Mouse (Mus musculus) right cerebral cortex, postnatal 36 days (tissue): ENCODE measurements around the gene Mylk3.

Experiments used
- DNase-seq, 2 experiments: peaks; one replicate each; pipeline ENCODE4 v3.0.0; 2022; ENCODE audit warnings: low spot score in 2 of 2, mixed read lengths in 1 of 2

Gene Mylk3

GRCm38 (mm10) chr8:85318534-85318933 is 67.6 kb downstream of the Mylk3 start:
- no peak for DNase-seq

DNA sequence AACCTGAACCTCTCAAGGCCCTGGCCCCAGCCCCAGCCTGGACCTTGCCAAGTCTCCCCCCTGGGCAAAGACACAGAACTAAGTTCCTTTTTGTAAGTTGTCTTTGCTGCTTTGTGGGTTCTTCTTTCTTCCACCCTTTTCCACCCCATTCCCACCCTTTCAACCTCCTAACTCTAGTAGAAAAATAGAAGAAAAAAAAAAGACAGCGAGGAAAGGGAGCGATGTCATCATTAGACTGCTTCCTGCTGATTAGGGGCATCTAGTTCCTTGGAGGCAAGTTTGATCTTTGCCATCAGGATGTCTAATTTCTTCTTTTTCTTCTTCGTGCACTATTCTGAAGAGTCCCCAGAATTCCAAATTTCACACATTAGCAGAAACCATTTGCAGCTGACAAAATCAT is 73.1 kb downstream of the Mylk3 start:
- DNase-seq, result no peak

DNA sequence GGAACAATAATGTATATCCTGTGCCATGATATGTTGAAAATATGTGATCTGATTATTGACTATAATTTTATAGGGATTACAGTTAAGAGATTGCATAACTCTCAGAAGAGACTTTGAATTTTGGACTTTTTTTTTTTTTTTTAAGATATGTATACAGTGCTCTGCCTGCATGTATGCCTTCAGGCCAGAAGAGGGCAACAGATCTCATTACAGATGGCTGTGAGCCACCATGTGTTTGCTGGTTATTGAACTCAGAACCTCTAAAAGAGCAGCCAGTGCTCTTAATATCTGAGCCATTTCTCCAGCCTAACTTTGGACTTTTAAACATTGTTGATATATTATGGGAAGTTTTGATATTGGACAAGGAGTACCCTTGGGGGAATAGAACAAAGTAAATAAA is 74.4 kb downstream of the Mylk3 start:
- DNase-seq, result no peak

DNA sequence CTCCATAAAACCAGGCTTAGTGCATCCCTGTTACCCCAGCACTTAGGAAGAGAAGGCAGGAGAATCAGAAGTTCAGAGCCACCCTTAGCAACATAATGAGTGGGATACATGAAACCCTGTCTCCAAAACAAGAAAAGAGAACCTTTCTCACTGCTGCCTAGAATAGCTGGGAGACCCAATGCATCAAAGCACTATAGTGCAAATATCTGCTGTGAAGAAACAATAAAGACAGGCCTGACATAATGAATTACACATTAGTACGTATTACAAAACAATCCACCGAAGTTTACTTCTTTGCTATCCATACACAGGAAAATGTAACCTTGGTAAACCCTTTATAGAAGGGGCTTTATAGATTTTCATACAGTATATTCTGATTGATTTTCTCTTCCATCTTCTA is 77.6 kb downstream of the Mylk3 start:
- DNase-seq, result no peak

- peak in 1 of 2 experiments; percentile 7 for DNase-seq
Observed at GRCm38 (mm10) chr8:85303531-85303930, 82.6 kb downstream of the Mylk3 start.

DNA sequence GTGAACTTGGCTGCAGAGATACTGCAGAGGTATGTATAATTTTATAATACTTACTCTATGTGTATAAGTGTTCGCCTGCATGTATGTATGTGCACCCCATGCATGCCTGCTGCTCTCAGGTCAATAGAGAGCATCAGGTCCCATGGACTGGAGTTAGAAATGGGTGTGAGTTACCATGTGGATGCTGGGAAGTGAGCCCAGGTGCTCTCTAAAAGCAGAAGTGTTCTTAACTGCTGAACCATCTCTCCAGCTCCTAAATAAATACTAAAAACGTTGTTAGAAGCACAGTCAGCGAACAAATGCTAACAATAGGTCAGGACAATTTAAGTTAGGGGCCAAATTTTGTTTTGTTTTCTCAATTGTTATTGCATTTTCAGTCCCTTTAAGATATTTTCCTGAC is 83.2 kb downstream of the Mylk3 start:
- no peak for DNase-seq

GRCm38 (mm10) chr8:85301941-85302340 is 84.2 kb downstream of the Mylk3 start:
- DNase-seq, result no peak

DNA sequence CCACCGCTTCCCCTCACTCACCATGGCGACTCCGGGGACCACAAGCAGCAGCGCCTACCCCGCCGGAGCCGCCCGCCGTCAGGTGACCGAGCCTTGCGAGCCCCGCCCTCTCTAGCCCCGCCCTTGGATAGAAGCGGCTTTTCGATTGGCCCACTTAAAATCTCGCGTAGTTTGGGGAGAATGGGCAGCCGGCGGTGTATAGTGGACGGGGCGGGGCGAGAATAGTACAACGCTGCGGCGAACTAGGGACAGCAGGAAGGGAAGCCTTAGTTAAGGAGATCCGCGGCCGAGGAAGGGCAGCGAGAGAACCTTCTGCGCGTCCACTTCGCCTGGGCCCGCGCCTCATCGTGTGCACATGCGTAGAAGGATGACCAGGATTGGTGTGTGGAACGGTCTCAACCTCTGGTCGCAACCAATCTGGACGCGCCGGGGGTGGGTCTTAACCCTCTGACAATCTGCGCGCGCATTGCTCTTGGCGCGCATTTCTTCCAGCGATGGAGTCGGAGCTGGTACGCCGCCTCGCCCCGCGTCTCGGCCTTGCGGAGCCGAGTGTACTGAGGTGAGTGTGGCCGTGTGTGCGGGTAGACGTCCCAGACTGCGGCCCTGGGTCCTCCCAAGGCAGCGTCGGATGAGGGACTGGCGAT is 86.6 kb downstream of the Mylk3 start, which contains the start of the genes Orc6 and Vps35:
Gene Orc6 (plus strand): TSS at position 199 of the 644 bp plus-strand sequence.
Gene Vps35 (minus strand): TSS at position 369 of the 644 bp plus-strand sequence.
- peak; percentile 94 to 95 for DNase-seq

DNA sequence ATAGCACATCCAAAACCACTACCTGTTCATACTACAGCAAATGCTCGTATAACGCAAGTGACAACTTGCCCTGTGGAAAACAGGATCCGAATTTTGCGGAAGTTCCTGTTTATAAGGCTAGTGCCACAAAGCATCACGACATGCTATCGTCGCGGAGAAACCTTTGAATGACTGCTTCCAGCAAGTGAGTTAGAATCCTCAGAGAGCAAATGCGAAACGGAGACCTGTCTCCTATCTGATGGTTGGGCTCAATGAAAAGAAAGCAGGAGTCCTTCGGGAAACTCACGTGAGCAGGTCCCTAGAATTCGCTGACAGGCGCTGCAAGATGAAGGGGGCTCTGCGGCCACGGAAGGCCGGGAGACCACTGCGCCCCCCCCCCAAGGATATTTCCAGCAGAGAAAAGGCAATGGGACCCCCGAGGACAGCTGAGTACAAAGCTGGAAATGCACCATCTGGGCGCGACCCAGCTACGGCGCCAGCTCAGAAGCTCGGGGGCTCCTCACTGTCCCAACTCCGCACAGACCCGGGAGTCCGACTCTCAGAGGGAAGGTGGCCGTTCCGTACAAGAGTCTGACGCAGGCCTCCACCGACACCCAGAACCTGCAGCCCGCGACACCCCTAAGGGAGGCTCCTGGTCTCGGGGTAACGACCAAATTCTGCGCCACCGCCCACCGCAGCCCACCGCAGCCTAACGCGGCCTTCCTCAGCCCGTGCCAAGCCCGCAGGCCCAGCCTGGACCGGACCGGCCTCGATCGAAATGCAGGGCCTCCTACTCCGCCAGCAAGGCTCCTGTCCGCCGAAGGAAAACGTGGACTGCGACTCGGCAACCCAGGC is 87.3 kb downstream of the Mylk3 start:
- DNase-seq, result no peak

GRCm38 (mm10) chr8:85286846-85287245 is 99.3 kb downstream of the Mylk3 start:
- no peak for DNase-seq
